In the genomic region with DNA sequence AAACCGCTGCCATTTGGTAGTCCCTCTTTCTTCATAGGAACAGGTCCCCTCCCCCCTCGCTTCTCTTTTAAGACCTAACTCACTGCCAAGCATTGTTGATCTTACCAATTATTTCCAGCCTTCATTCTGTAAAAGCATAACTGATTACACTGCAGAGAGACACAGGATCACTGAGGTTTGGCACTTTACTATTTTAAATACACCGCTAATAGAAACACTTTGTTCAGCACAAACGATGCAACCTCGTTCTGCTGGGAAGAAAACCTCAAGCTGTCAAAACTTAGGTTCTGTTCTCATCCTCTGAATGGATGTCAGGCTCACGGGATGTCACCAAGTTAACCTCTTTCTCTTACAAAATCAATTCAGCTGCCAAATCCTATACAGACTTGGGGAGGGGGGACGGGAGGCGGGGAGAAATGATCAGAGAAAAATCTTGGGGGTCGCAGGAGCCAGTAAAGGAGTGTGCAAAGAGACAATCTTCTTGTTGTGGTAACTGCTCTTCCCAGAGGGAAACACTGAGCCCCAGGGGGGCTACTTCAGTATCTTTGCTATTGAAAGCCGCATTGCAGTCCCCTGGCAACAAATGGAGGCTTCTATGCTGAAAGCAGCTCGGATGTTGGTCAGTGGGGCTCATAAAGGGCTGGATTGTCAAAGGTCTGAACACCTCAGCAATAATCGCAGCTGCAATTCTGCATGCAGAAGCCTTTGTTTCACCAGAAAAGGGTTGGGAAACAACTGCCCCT, we compare ENCODE assay signal across 7 mouse cellular contexts. TPM values are rescaled to one million over a fixed set of nuclear protein-coding genes. Genes with fewer than 3 reads are reported as not detected.
DNase-seq lines count a peak whose midpoint lies in the region; ATAC-seq and TF ChIP-seq lines count a peak whose summit lies in the region.

No protein-coding gene starts in this region.

- no peaks in the 10 kb centered on the region for H3K27me3 ChIP-seq in embryonic facial prominence, embryonic 10.5 days (replicated peaks; ENCODE audit: low read depth, poor library complexity, severe bottlenecking)
- H3K27me3 ChIP-seq in hindbrain, postnatal 0 days (ENCODE audit: insufficient read depth, low read length), result no peaks in the 10 kb centered on the region
- H3K27me3 ChIP-seq in neural tube, embryonic 15.5 days (replicated peaks), result no peaks in the 10 kb centered on the region

- ATAC-seq in hindbrain, postnatal 0 days, result peak; percentile 69
- ATAC-seq in neural tube, embryonic 15.5 days (ENCODE audit: low FRiP score), result peak; percentile 85

- peak; percentile 4 for DNase-seq in left cerebral cortex, postnatal 25 days (ENCODE audit: low spot score in 2 of 2)
- no peak for DNase-seq in left cerebral cortex, adult 11 months (ENCODE audit: low spot score)
- DNase-seq in embryonic facial prominence, embryonic 10.5 days (ENCODE audit: low spot score), result peak; percentile 56
- peak; percentile 73 for DNase-seq in hindbrain, postnatal 0 days (ENCODE audit: low spot score)
- DNase-seq in T-cell, adult 2 months (ENCODE audit: low spot score), result no peak
- no peak for DNase-seq in urinary bladder, postnatal 36 days (ENCODE audit: low spot score in 2 of 2)

- no peaks in the 10 kb centered on the region for H3K36me3 ChIP-seq in embryonic facial prominence, embryonic 10.5 days (replicated peaks)
- H3K36me3 ChIP-seq in hindbrain, postnatal 0 days (ENCODE audit: insufficient read depth, low read length), result no peaks in the 10 kb centered on the region
- H3K36me3 ChIP-seq in neural tube, embryonic 15.5 days, result no peaks in the 10 kb centered on the region

- 5% methylated on average over 12 of the region's 12 CpGs for WGBS in embryonic facial prominence, embryonic 10.5 days
- 1% methylated on average over 12 of the region's 12 CpGs for WGBS in hindbrain, postnatal 0 days
- 2% methylated on average over 12 of the region's 12 CpGs for WGBS in neural tube, embryonic 15.5 days

- H3K9me3 ChIP-seq in embryonic facial prominence, embryonic 10.5 days, result no peaks in the 10 kb centered on the region
- no peaks in the 10 kb centered on the region for H3K9me3 ChIP-seq in hindbrain, postnatal 0 days (ENCODE audit: low read length)
- no peaks in the 10 kb centered on the region for H3K9me3 ChIP-seq in neural tube, embryonic 15.5 days (replicated peaks)

- intact Hi-C loops in left cerebral cortex, postnatal 25 days (cut with DNase I), result no loop called here

- H3K9ac ChIP-seq in hindbrain, postnatal 0 days (replicated peaks; ENCODE audit: low read length), result peak overlapping the region; percentile 58
- H3K9ac ChIP-seq in neural tube, embryonic 15.5 days (replicated peaks), result peak overlapping the region; percentile 51

- peak overlapping the region; percentile 51 for H3K4me3 ChIP-seq in embryonic facial prominence, embryonic 10.5 days
- H3K4me3 ChIP-seq in hindbrain, postnatal 0 days (ENCODE audit: low read length), result peak overlapping the region; percentile 40
- peak overlapping the region; percentile 38 for H3K4me3 ChIP-seq in neural tube, embryonic 15.5 days (replicated peaks)

- peak overlapping the region; percentile 87 for H3K4me2 ChIP-seq in hindbrain, postnatal 0 days (ENCODE audit: low read depth, low read length)
- peak overlapping the region; percentile 66 for H3K4me2 ChIP-seq in neural tube, embryonic 15.5 days

- no peak for TF ChIP-seq CTCF in hindbrain, postnatal 0 days (IDR thresholded peaks at IDR 0.05; ENCODE audit: low read depth)

- peaks cover 14% of the 10 kb centered on the region for H3K4me1 ChIP-seq in embryonic facial prominence, embryonic 10.5 days
- no peaks in the 10 kb centered on the region; the same call in 1 of the 2 replicates for H3K4me1 ChIP-seq in hindbrain, postnatal 0 days (ENCODE audit: insufficient read depth, low read length)
- peaks cover 11% of the 10 kb centered on the region for H3K4me1 ChIP-seq in neural tube, embryonic 15.5 days

- H3K27ac ChIP-seq in embryonic facial prominence, embryonic 10.5 days (replicated peaks), result peak overlapping the region; percentile 35
- peak overlapping the region; percentile 60; the same call in 1 of the 2 replicates for H3K27ac ChIP-seq in hindbrain, postnatal 0 days
- peak overlapping the region; percentile 78 for H3K27ac ChIP-seq in neural tube, embryonic 15.5 days (replicated peaks)

RNA-seq across cellular contexts. Expression of a gene that starts 30.9 kb away (rescaled TPM):
- total RNA-seq in left cerebral cortex, postnatal 25 days (2021), result 100 to 1,000 TPM; 224 to 246 TPM
- polyA plus RNA-seq in embryonic facial prominence, embryonic 10.5 days (2016; fragmentation: Nextera tagmentation; extraction: Ambion mirVana), result 102 and 106 TPM in 2 replicates
- 104 and 143 TPM in 2 replicates for total RNA-seq in hindbrain, postnatal 0 days (2014; rRNA removed)
- polyA plus RNA-seq in hindbrain, postnatal 0 days (2015; fragmentation: Nextera tagmentation; extraction: Ambion mirVana), result 121 and 127 TPM in 2 replicates
- polyA plus RNA-seq in neural tube, embryonic 15.5 days (2015; fragmentation: Nextera tagmentation; extraction: Ambion mirVana), result 116 and 128 TPM in 2 replicates

Comparison
In these comparisons a context has a peak if more than half of its experiments do, and no peak if none do; other contexts are left out.
1. DNase-seq: peak in left cerebral cortex, postnatal 25 days (2 of 2), embryonic facial prominence, embryonic 10.5 days (single experiment) and hindbrain, postnatal 0 days (single experiment); none in left cerebral cortex, adult 11 months (single experiment), T-cell, adult 2 months (single experiment) and urinary bladder, postnatal 36 days (0 of 2).
2. Peak in every context shown above with its lines, with median percentiles within 50 percentile points of each other: H3K27ac ChIP-seq and H3K4me3 ChIP-seq.